8 mouse cellular contexts compared by ENCODE assay signal in genomic region chr11:59880031-59880430, GRCm38 (mm10). TPM values are rescaled to one million over a fixed set of nuclear protein-coding genes. Genes with fewer than 3 reads are reported as not detected.
DNase-seq lines count a peak whose midpoint lies in the region; ATAC-seq lines count a peak whose summit lies in the region.

No protein-coding gene starts in this region.

- peaks cover 3% of the 10 kb centered on the region for H3K4me1 ChIP-seq in hindbrain, embryonic 15.5 days (replicated peaks)

- no peak overlapping the region for H3K27ac ChIP-seq in hindbrain, embryonic 15.5 days (replicated peaks)

- no peak overlapping the region for H3K4me3 ChIP-seq in hindbrain, embryonic 15.5 days

- no peak overlapping the region for H3K4me2 ChIP-seq in hindbrain, embryonic 15.5 days

- no peak overlapping the region for H3K9ac ChIP-seq in hindbrain, embryonic 15.5 days

- ATAC-seq in hindbrain, embryonic 15.5 days (ENCODE audit: low FRiP score, low read depth): peak; percentile 85

- no peaks in the 10 kb centered on the region for H3K27me3 ChIP-seq in hindbrain, embryonic 15.5 days

- no peaks in the 10 kb centered on the region for H3K9me3 ChIP-seq in hindbrain, embryonic 15.5 days

- DNase-seq in T-cell, adult 2 months (ENCODE audit: low spot score): peak; percentile 35
- peak; percentile 79 to 84 for DNase-seq in cerebellum, postnatal 36 days
- peak; percentile 76 to 82 for DNase-seq in frontal cortex, postnatal 36 days (ENCODE audit: low spot score in 2 of 2)
- peak; percentile 56 for DNase-seq in left cerebral cortex, adult 11 months (ENCODE audit: low spot score)
- DNase-seq in lung, postnatal 25 days (ENCODE audit: low spot score): peak; percentile 78
- peak; percentile 78 for DNase-seq in retina, postnatal 7 days (ENCODE audit: low read depth, low spot score)
- DNase-seq in urinary bladder, postnatal 14 days (ENCODE audit: low spot score): peak; percentile 80

- H3K36me3 ChIP-seq in hindbrain, embryonic 15.5 days: peaks cover 17% of the 10 kb centered on the region

- 24% methylated on average over 2 of the region's 2 CpGs for WGBS in hindbrain, embryonic 15.5 days

RNA-seq across cellular contexts. Expression of gene Cops3, which starts 40.4 kb away (rescaled TPM):
- polyA plus RNA-seq in hindbrain, embryonic 15.5 days (2015; fragmentation: Nextera tagmentation; extraction: Ambion mirVana): 183 and 185 TPM in 2 replicates

RNA-seq across cellular contexts. Expression of gene Nt5m, which starts 40.8 kb away (rescaled TPM):
- 70.3 and 74.8 TPM in 2 replicates for polyA plus RNA-seq in hindbrain, embryonic 15.5 days (2015; fragmentation: Nextera tagmentation; extraction: Ambion mirVana)
